Mouse (Mus musculus) 416B (cell line): ENCODE results near the gene Paqr5.

Experiments
- DNase-seq: peaks from one replicate; pipeline ENCODE4 v3.0.0; 2011; ENCODE audit warnings: low read depth

Gene Paqr5

GRCm38 (mm10) chr9:61959921-61960569 is 66.6 kb downstream of the Paqr5 start:
- no peak for DNase-seq

- DNase-seq: no peak
Observed at GRCm38 (mm10) chr9:61954707-61955106, 71.9 kb downstream of the Paqr5 start.

GRCm38 (mm10) chr9:61952241-61952640 is 74.4 kb downstream of the Paqr5 start:
- DNase-seq: no peak

- DNase-seq: peak; percentile 87
Observed at GRCm38 (mm10) chr9:61947402-61948346, 79.0 kb downstream of the Paqr5 start.

GRCm38 (mm10) chr9:61946623-61947401 is 79.8 kb downstream of the Paqr5 start, which contains the start of gene Kif23:
Gene Kif23 (minus strand): TSS chr9:61946774.
- peak; percentile 97 for DNase-seq

- peak; percentile 54 for DNase-seq
Observed at GRCm38 (mm10) chr9:61945973-61946611, 80.6 kb downstream of the Paqr5 start.

- no peak for DNase-seq
Observed at GRCm38 (mm10) chr9:61941054-61941453, 85.6 kb downstream of the Paqr5 start.

- peak; percentile 74 for DNase-seq
Observed at GRCm38 (mm10) chr9:61933333-61933732, 93.3 kb downstream of the Paqr5 start.

GRCm38 (mm10) chr9:61932009-61932408 is 94.6 kb downstream of the Paqr5 start:
- peak; percentile 86 for DNase-seq

GRCm38 (mm10) chr9:61925086-61925660 is 101.5 kb downstream of the Paqr5 start:
- no peak for DNase-seq

- DNase-seq: no peak
Observed at GRCm38 (mm10) chr9:61920331-61920730, 106.3 kb downstream of the Paqr5 start.

GRCm38 (mm10) chr9:61919464-61919863 is 107.2 kb downstream of the Paqr5 start:
- DNase-seq: no peak

- DNase-seq: no peak
Observed at GRCm38 (mm10) chr9:61917436-61917835, 109.2 kb downstream of the Paqr5 start.

GRCm38 (mm10) chr9:61916986-61917385 is 109.7 kb downstream of the Paqr5 start:
- no peak for DNase-seq

- DNase-seq: no peak
Observed at GRCm38 (mm10) chr9:61915393-61916005, 111.2 kb downstream of the Paqr5 start.

- no peak for DNase-seq
Observed at GRCm38 (mm10) chr9:61914917-61915300, 111.7 kb downstream of the Paqr5 start.

- DNase-seq: peak; percentile 98
Observed at GRCm38 (mm10) chr9:61914203-61914916, 112.3 kb downstream of the Paqr5 start, which contains the start of gene Rplp1. Gene Rplp1 (minus strand): TSS chr9:61914542.

- peak; percentile 34 for DNase-seq
Observed at GRCm38 (mm10) chr9:61911300-61912128, 115.1 kb downstream of the Paqr5 start.

GRCm38 (mm10) chr9:61910526-61911256 is 116.0 kb downstream of the Paqr5 start:
- DNase-seq: peak; percentile 51
